Mouse (Mus musculus) forebrain, embryonic 15.5 days (tissue): Measurements from ENCODE around the gene Ociad2. TPM values are rescaled to one million over a fixed set of nuclear protein-coding genes. Genes with fewer than 3 reads are reported as not detected.

Source experiments
- ATAC-seq: fragments of 200-750 bp; cut with Nextera tagmentation; replicated peaks from 2 replicates; pipeline ENCODE4 v1.8.0; 2017; ENCODE audit warnings: mild to moderate bottlenecking, moderate TSS enrichment, moderate library complexity
- H3K27ac ChIP-seq: fragments of 300-500 bp; sonication (generic); replicated peaks from 2 replicates; pipeline ENCODE4 v1.5.1; 2015; ENCODE audit warnings: mild to moderate bottlenecking, inconsistent platforms
- H3K27me3 ChIP-seq: fragments of 300-500 bp; sonication (generic); 2 replicates; pipeline ENCODE4 v1.6.1; 2015; ENCODE audit warnings: inconsistent platforms
- H3K36me3 ChIP-seq: fragments of 300-500 bp; sonication (generic); 2 replicates; pipeline ENCODE4 v1.6.1; 2015; ENCODE audit warnings: mild to moderate bottlenecking, inconsistent platforms
- H3K4me1 ChIP-seq: fragments of 300-500 bp; sonication (generic); 2 replicates; pipeline ENCODE4 v1.6.1; 2015; ENCODE audit warnings: inconsistent platforms
- H3K4me2 ChIP-seq: fragments of 300-500 bp; sonication (generic); replicated peaks from 2 replicates; pipeline ENCODE4 v1.6.1; 2015; ENCODE audit warnings: mild to moderate bottlenecking, inconsistent platforms
- H3K4me3 ChIP-seq: fragments of 300-500 bp; sonication (generic); 2 replicates; pipeline ENCODE4 v1.5.1; 2015; ENCODE audit warnings: mild to moderate bottlenecking, inconsistent platforms
- H3K9ac ChIP-seq: fragments of 300-500 bp; sonication (generic); replicated peaks from 2 replicates; pipeline ENCODE4 v1.6.1; 2015; ENCODE audit warnings: mild to moderate bottlenecking, inconsistent platforms
- H3K9me3 ChIP-seq: fragments of 300-500 bp; sonication (generic); 2 replicates; pipeline ENCODE4 v1.6.1; 2016; ENCODE audit warnings: inconsistent platforms
- WGBS: fragments of 180-500 bp; shearing (Covaris S2); methylation state at CpG from one replicate; pipeline ENCODE4 v1.1.7; 2015; ENCODE audit warnings: mixed read lengths; 5-methylcytosine and 5-hydroxymethylcytosine counted together
- polyA plus RNA-seq: library from polyadenylated mRNA; unstranded; fragments of >200 nt; fragmentation: Nextera tagmentation; extraction: Ambion mirVana; gene quantifications from 2 replicates; pipeline ENCODE4 v1.2.1, GENCODE M21; 2015

Gene Ociad2
- 21.1 and 22.2 TPM in 2 replicates for polyA plus RNA-seq

- H3K9me3 ChIP-seq: no peaks in the 10 kb centered on the region
- peaks cover 13% of the 10 kb centered on the region; the same call in 1 of the 2 replicates for H3K4me1 ChIP-seq
- no peak within 1 kb of the TSS for H3K27ac ChIP-seq
- no peaks in the 10 kb centered on the region for H3K36me3 ChIP-seq
- H3K4me2 ChIP-seq: no peak within 1 kb of the TSS
- no peak within 1 kb of the TSS for H3K4me3 ChIP-seq
- no peaks in the 10 kb centered on the region for H3K27me3 ChIP-seq
- no peak for ATAC-seq
- WGBS: 71% methylated on average over 8 of the region's 8 CpGs
- H3K9ac ChIP-seq: no peak within 1 kb of the TSS
Observed at GRCm38 (mm10) chr5:73340723-73341235, at the start of gene Ociad2. Gene Ociad2 (minus strand): TSS chr5:73341028.

- ATAC-seq: peak; percentile 60; the same call in 1 of the 2 replicates
- H3K9ac ChIP-seq: no peak overlapping the region
- H3K9me3 ChIP-seq: no peaks in the 10 kb centered on the region
- no peak overlapping the region for H3K27ac ChIP-seq
- H3K4me3 ChIP-seq: no peak overlapping the region
- H3K4me2 ChIP-seq: no peak overlapping the region
- H3K4me1 ChIP-seq: no peaks in the 10 kb centered on the region
- H3K36me3 ChIP-seq: no peaks in the 10 kb centered on the region
- 49% methylated on average over 4 of the region's 4 CpGs for whole genome bisulfite sequencing
- H3K27me3 ChIP-seq: no peaks in the 10 kb centered on the region
Observed at GRCm38 (mm10) chr5:73383647-73383970, 42.8 kb upstream of the Ociad2 start.

DNA sequence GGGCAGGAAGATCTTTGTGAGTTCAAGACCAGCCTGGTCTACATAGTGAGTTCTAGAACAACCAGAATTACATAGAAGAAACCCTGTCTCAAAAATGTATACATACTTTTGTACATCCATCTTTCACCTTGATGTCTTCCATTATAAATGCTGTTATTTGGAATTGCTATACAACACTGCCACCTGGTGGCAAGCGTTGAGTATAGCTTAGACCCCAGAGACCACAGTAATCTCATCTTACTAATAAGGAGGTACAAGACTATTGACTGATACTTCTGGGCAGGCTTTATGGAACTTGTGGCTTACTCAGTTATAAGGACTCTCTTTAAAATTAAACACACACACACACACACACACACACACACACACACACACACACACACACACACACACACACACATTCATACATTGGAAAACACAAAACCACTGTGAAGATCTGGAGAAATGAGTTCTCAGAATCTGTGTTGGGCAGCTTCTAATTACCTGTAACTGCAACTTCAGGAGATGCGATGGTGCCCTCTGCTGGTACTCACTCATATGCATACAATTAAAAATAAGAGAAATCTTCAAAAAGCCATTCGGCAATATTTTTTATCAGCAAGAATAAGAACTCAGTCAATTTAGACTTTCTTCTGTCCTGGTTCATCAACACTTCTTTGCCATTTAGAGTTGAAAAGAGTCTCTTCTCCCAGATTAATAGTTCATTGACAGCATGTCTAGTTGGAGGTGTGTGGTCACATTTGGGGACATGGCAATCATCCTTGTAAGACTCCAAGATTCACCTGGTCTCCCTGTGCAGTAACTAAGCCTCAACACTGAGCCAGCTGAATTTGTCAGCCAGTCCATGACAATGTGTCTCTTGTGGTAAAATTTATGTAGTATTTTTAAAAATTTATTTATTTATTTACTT, 42.2 kb upstream of the Ociad2 start:
- no peaks in the 10 kb centered on the region for H3K4me1 ChIP-seq
- H3K4me3 ChIP-seq: no peak overlapping the region
- H3K9ac ChIP-seq: no peak overlapping the region
- H3K27ac ChIP-seq: no peak overlapping the region
- no peaks in the 10 kb centered on the region for H3K27me3 ChIP-seq
- H3K4me2 ChIP-seq: no peak overlapping the region
- no peaks in the 10 kb centered on the region for H3K9me3 ChIP-seq
- no peaks in the 10 kb centered on the region for H3K36me3 ChIP-seq
- 0 out of 2 replicates have a peak, but pooled peaks have one; percentile 44 for ATAC-seq
- WGBS: 28% methylated on average over 3 of the region's 3 CpGs

- ATAC-seq: no peak
- Histone ChIP-seq H3K4me3 (no peak overlapping the region), H3K27ac (no peak overlapping the region), H3K9me3 (no peaks in the 10 kb centered on the region), H3K27me3 (no peaks in the 10 kb centered on the region), H3K4me2 (no peak overlapping the region), H3K9ac (no peak overlapping the region), H3K4me1 (no peaks in the 10 kb centered on the region), H3K36me3 (no peaks in the 10 kb centered on the region)
- 87% methylated on average over 9 of the region's 9 CpGs for WGBS
Observed at GRCm38 (mm10) chr5:73381976-73382540, 41.2 kb upstream of the Ociad2 start.

- Histone ChIP-seq H3K36me3 (no peaks in the 10 kb centered on the region), H3K9me3 (no peaks in the 10 kb centered on the region), H3K27me3 (no peaks in the 10 kb centered on the region), H3K4me3 (no peak overlapping the region), H3K4me2 (no peak overlapping the region), H3K9ac (no peak overlapping the region), H3K27ac (no peak overlapping the region), H3K4me1 (no peaks in the 10 kb centered on the region)
- WGBS: 70% methylated on average over 7 of the region's 7 CpGs
- ATAC-seq: no peak
Observed at GRCm38 (mm10) chr5:73381510-73381909, 40.7 kb upstream of the Ociad2 start.

DNA sequence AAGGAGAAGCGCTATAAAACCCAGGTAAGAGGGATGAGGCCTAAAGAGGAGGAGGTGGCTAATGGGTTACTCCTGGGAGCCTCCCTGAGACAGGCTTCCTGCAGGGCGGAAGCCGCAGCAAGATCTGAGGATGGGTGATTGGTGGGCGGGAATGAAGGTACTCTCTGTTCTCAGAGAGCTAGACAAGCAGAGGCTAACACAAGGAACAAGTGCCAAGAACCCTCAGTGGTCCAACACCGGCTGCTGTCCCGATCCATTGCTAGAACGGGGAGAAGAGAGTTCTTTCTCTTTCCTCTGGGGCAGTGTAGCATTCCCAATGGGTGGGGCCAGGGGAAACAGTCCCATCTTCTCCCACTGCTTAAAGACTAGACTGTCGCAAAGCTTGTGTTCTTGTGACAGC, 40.0 kb upstream of the Ociad2 start:
- Histone ChIP-seq H3K27ac (no peak overlapping the region), H3K4me1 (no peaks in the 10 kb centered on the region), H3K9ac (no peak overlapping the region), H3K4me3 (no peak overlapping the region), H3K9me3 (no peaks in the 10 kb centered on the region), H3K36me3 (no peaks in the 10 kb centered on the region), H3K4me2 (no peak overlapping the region), H3K27me3 (no peaks in the 10 kb centered on the region)
- ATAC-seq: no peak
- WGBS: 62% methylated on average over 8 of the region's 8 CpGs

- H3K9me3 ChIP-seq: no peaks in the 10 kb centered on the region
- H3K4me2 ChIP-seq: no peak overlapping the region
- WGBS: 30% methylated on average over 3 of the region's 3 CpGs
- H3K36me3 ChIP-seq: no peaks in the 10 kb centered on the region
- H3K27me3 ChIP-seq: no peaks in the 10 kb centered on the region
- peak; percentile 84 for ATAC-seq
- no peaks in the 10 kb centered on the region for H3K4me1 ChIP-seq
- no peak overlapping the region for H3K4me3 ChIP-seq
- no peak overlapping the region for H3K9ac ChIP-seq
- no peak overlapping the region for H3K27ac ChIP-seq
Observed at GRCm38 (mm10) chr5:73379908-73380307, 39.1 kb upstream of the Ociad2 start.

- Histone ChIP-seq H3K27me3 (no peaks in the 10 kb centered on the region), H3K9ac (no peak overlapping the region), H3K36me3 (no peaks in the 10 kb centered on the region), H3K4me3 (no peak overlapping the region), H3K4me1 (no peaks in the 10 kb centered on the region), H3K4me2 (no peak overlapping the region), H3K27ac (no peak overlapping the region), H3K9me3 (no peaks in the 10 kb centered on the region)
- 86% methylated on average over 7 of the region's 7 CpGs for WGBS
- ATAC-seq: no peak
Observed at GRCm38 (mm10) chr5:73376491-73376890, 35.7 kb upstream of the Ociad2 start.

- H3K4me1 ChIP-seq: no peaks in the 10 kb centered on the region
- no peaks in the 10 kb centered on the region for H3K36me3 ChIP-seq
- no peak overlapping the region for H3K4me2 ChIP-seq
- 47% methylated on average over 9 of the region's 9 CpGs for whole genome bisulfite sequencing
- ATAC-seq: no peak
- no peaks in the 10 kb centered on the region for H3K27me3 ChIP-seq
- no peak overlapping the region for H3K27ac ChIP-seq
- H3K9me3 ChIP-seq: no peaks in the 10 kb centered on the region
- no peak overlapping the region for H3K9ac ChIP-seq
- H3K4me3 ChIP-seq: no peak overlapping the region
Observed at GRCm38 (mm10) chr5:73376041-73376440, 35.2 kb upstream of the Ociad2 start.

DNA sequence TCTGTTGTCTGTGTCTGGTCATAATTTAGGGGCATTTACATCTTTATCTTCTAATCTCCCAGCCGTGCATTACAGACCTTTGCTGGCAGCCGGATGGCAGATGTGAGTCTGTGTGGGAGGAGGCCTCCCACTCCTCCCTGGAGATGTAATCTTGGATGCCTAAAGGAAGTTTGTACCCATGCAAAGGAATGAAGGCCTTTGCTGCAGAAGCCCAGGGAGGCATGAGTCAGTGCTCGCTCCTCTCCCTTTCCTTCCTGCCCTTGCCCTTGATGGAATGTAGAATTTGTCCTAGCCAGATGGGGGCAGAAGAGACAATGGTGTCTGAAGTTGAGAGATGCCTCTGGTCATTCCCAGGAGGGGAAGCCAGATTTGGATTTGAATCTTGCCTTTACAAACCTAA, 32.4 kb upstream of the Ociad2 start:
- Histone ChIP-seq H3K36me3 (no peaks in the 10 kb centered on the region), H3K27me3 (no peaks in the 10 kb centered on the region), H3K9me3 (no peaks in the 10 kb centered on the region), H3K4me2 (no peak overlapping the region), H3K27ac (no peak overlapping the region), H3K9ac (no peak overlapping the region), H3K4me1 (no peaks in the 10 kb centered on the region), H3K4me3 (no peak overlapping the region)
- 78% methylated on average over 3 of the region's 3 CpGs for WGBS
- ATAC-seq: no peak

GRCm38 (mm10) chr5:73372601-73373000, 31.8 kb upstream of the Ociad2 start:
- no peak for ATAC-seq
- Histone ChIP-seq H3K27ac (no peak overlapping the region), H3K4me3 (no peak overlapping the region), H3K9me3 (no peaks in the 10 kb centered on the region), H3K27me3 (no peaks in the 10 kb centered on the region), H3K9ac (no peak overlapping the region), H3K36me3 (no peaks in the 10 kb centered on the region), H3K4me1 (no peaks in the 10 kb centered on the region), H3K4me2 (no peak overlapping the region)
- 81% methylated on average over 5 of the region's 5 CpGs for WGBS

- Histone ChIP-seq H3K36me3 (no peaks in the 10 kb centered on the region), H3K4me1 (no peaks in the 10 kb centered on the region), H3K9me3 (no peaks in the 10 kb centered on the region), H3K27ac (no peak overlapping the region), H3K4me2 (no peak overlapping the region), H3K9ac (no peak overlapping the region), H3K4me3 (no peak overlapping the region), H3K27me3 (no peaks in the 10 kb centered on the region)
- no peak for ATAC-seq
- 53% methylated on average over 3 of the region's 3 CpGs for WGBS
Observed at GRCm38 (mm10) chr5:73369731-73370130, 28.9 kb upstream of the Ociad2 start.
